Comparison of ENCODE assay signal across 8 mouse cellular contexts in the genomic region with DNA sequence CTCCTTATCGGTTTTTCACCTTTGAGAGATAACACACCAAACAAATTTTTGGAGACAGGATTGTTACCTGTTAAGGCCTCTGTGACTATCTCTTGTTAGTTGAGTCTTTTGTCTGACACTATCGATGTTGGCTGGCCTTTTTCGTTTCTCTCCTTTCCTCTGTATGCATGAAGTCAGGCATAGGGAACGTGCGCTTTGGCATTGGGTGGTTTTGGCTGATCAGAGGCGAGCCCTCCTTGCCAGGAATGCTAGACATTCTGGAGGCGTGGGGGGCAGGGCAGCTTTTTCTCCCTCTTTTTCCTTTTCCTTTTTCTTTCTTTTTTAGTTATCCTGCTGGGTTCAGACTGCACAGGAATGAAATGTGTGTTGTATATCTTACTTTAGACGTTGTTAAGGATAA. TPM values are rescaled to one million over a fixed set of nuclear protein-coding genes. Genes with fewer than 3 reads are reported as not detected.
DNase-seq lines count a peak whose midpoint lies in the region; ATAC-seq and TF ChIP-seq lines count a peak whose summit lies in the region.

No protein-coding gene starts in this region.

- H3K4me2 ChIP-seq in embryonic facial prominence, embryonic 11.5 days (ENCODE audit: low read depth, low read length) = peak overlapping the region; percentile 69
- H3K4me2 ChIP-seq in heart, postnatal 0 days (ENCODE audit: low read depth, low read length) = peak overlapping the region; percentile 89

- peak overlapping the region; percentile 70 for H3K4me3 ChIP-seq in embryonic facial prominence, embryonic 11.5 days (ENCODE audit: low read depth, low read length)
- H3K4me3 ChIP-seq in heart, postnatal 0 days (ENCODE audit: low read depth, low read length) = peak overlapping the region; percentile 84
- peak overlapping the region; percentile 71 for H3K4me3 ChIP-seq in midbrain, embryonic 10.5 days

- H3K27me3 ChIP-seq in embryonic facial prominence, embryonic 11.5 days (ENCODE audit: control insufficient read depth, insufficient read depth, low read length) = no peaks in the 10 kb centered on the region
- no peaks in the 10 kb centered on the region for H3K27me3 ChIP-seq in heart, postnatal 0 days (ENCODE audit: control insufficient read depth, insufficient read depth, low read length)
- peaks cover 29% of the 10 kb centered on the region for H3K27me3 ChIP-seq in midbrain, embryonic 10.5 days (ENCODE audit: low read depth, poor library complexity, severe bottlenecking)

- no peak for TF ChIP-seq CTCF in heart, postnatal 0 days (IDR thresholded peaks at IDR 0.05; ENCODE audit: low read depth)

- no peak overlapping the region for H3K27ac ChIP-seq in embryonic facial prominence, embryonic 11.5 days (replicated peaks; ENCODE audit: low read depth, low read length)
- H3K27ac ChIP-seq in heart, postnatal 0 days (ENCODE audit: low read depth) = peak overlapping the region; percentile 81
- no peak overlapping the region; the same call in 1 of the 2 replicates for H3K27ac ChIP-seq in midbrain, embryonic 10.5 days (replicated peaks)

- ATAC-seq in embryonic facial prominence, embryonic 11.5 days (replicated peaks; ENCODE audit: insufficient number of reproducible peaks, low FRiP score, low TSS enrichment, low read depth) = no peak
- ATAC-seq in heart, postnatal 0 days (ENCODE audit: insufficient read depth, low read depth) = no peak; the same call in 1 of the 2 replicates
- ATAC-seq in megakaryocyte-erythroid progenitor cell, adult 5-6 weeks (replicated peaks; ENCODE audit: low FRiP score, low TSS enrichment, poor library complexity, severe bottlenecking) = no peak

- no peaks in the 10 kb centered on the region for H3K9me3 ChIP-seq in embryonic facial prominence, embryonic 11.5 days (replicated peaks; ENCODE audit: control insufficient read depth, low read length)
- no peaks in the 10 kb centered on the region for H3K9me3 ChIP-seq in heart, postnatal 0 days (replicated peaks; ENCODE audit: control insufficient read depth, low read length)
- no peaks in the 10 kb centered on the region for H3K9me3 ChIP-seq in midbrain, embryonic 10.5 days (replicated peaks)

- no peaks in the 10 kb centered on the region for H3K4me1 ChIP-seq in embryonic facial prominence, embryonic 11.5 days (ENCODE audit: control insufficient read depth, insufficient read depth, low read length)
- peaks cover 9% of the 10 kb centered on the region for H3K4me1 ChIP-seq in heart, postnatal 0 days (ENCODE audit: control insufficient read depth, insufficient read depth)
- peaks cover 23% of the 10 kb centered on the region for H3K4me1 ChIP-seq in midbrain, embryonic 10.5 days

- peak overlapping the region; percentile 1; the same call in 1 of the 2 replicates for H3K9ac ChIP-seq in embryonic facial prominence, embryonic 11.5 days (replicated peaks; ENCODE audit: low read length)
- peak overlapping the region; percentile 80 for H3K9ac ChIP-seq in heart, postnatal 0 days (replicated peaks; ENCODE audit: low read depth, low read length)

- H3K36me3 ChIP-seq in embryonic facial prominence, embryonic 11.5 days (replicated peaks; ENCODE audit: control insufficient read depth, insufficient read depth, low read depth, low read length) = no peaks in the 10 kb centered on the region
- no peaks in the 10 kb centered on the region for H3K36me3 ChIP-seq in heart, postnatal 0 days (replicated peaks; ENCODE audit: control insufficient read depth, insufficient read depth, low read length)
- no peaks in the 10 kb centered on the region for H3K36me3 ChIP-seq in midbrain, embryonic 10.5 days

- DNase-seq in ovary, postnatal 36 days (ENCODE audit: low spot score) = peak; percentile 52
- DNase-seq in ovary, postnatal 10 days (ENCODE audit: low spot score) = no peak
- DNase-seq in embryonic facial prominence, embryonic 11.5 days (ENCODE audit: low spot score) = peak; percentile 68
- peak; percentile 44 for DNase-seq in heart, postnatal 0 days (ENCODE audit: low spot score)
- peak; percentile 75 to 83 for DNase-seq in kidney, postnatal 36 days
- DNase-seq in midbrain, embryonic 10.5 days (ENCODE audit: low spot score) = peak; percentile 37
- no peak for DNase-seq in layer of hippocampus, postnatal 14 days (ENCODE audit: low spot score in 2 of 2)

- TF ChIP-seq EP300 in heart, postnatal 0 days (IDR thresholded peaks at IDR 0.05; ENCODE audit: low read depth) = no peak

- WGBS in embryonic facial prominence, embryonic 11.5 days = 2% methylated on average over 8 of the region's 8 CpGs
- 2% methylated on average over 8 of the region's 8 CpGs for WGBS in heart, postnatal 0 days
- WGBS in midbrain, embryonic 10.5 days = 3% methylated on average over 8 of the region's 8 CpGs

RNA-seq across cellular contexts. Expression of gene Arhgap29, which starts 16.3 kb away (rescaled TPM):
- 54.5 and 62.1 TPM in 2 replicates for polyA plus RNA-seq in embryonic facial prominence, embryonic 11.5 days (2014; fragmentation: Nextera tagmentation; extraction: Ambion mirVana)
- total RNA-seq in heart, postnatal 0 days (2014; rRNA removed; ENCODE audit: low replicate concordance) = 79.4 and 80.9 TPM in 2 replicates
- polyA plus RNA-seq in heart, postnatal 0 days (2015; fragmentation: Nextera tagmentation; extraction: Ambion mirVana) = 28.5 and 29.5 TPM in 2 replicates
- polyA plus RNA-seq in midbrain, embryonic 10.5 days (2016; fragmentation: Nextera tagmentation; extraction: Ambion mirVana) = 27.0 and 29.3 TPM in 2 replicates
- 7.1 TPM in 1 of 2 replicates, not detected in the other for total RNA-seq in megakaryocyte-erythroid progenitor cell, adult 5-6 weeks (2014; fragmentation: Nextera tagmentation)
- total RNA-seq in megakaryocyte-erythroid progenitor cell, adult 5-6 weeks (2017) = 1.1 and 1.8 TPM in 2 replicates
- 10 to 100 TPM; 17.5 to 22.6 TPM for total RNA-seq in layer of hippocampus, postnatal 14 days (2021)

Comparison
In these comparisons a context has a peak if more than half of its experiments do, and no peak if none do; other contexts are left out.
1. DNase-seq: peak in ovary, postnatal 36 days (single experiment), embryonic facial prominence, embryonic 11.5 days (single experiment), heart, postnatal 0 days (single experiment), kidney, postnatal 36 days (2 of 2) and midbrain, embryonic 10.5 days (single experiment); none in ovary, postnatal 10 days (single experiment) and layer of hippocampus, postnatal 14 days (0 of 2).
2. Peak in every context shown above with its lines, with median percentiles within 50 percentile points of each other: H3K4me3 ChIP-seq.